Mouse (Mus musculus) ES-Bruce4 (cell line): ENCODE measurements around the gene Xlr5a. TPM values are rescaled to one million over a fixed set of nuclear protein-coding genes. Genes with fewer than 3 reads are reported as not detected.

Source experiments
- H3K27ac ChIP-seq: 2 replicates; pipeline ENCODE4 v1.5.1; 2012; ENCODE audit warnings: low read length, inconsistent platforms; ENCODE audit not compliant: insufficient read depth
- H3K27me3 ChIP-seq: 2 replicates; pipeline ENCODE4 v1.6.1; 2012; ENCODE audit warnings: mild to moderate bottlenecking, low read length, inconsistent platforms; ENCODE audit not compliant: control insufficient read depth, poor library complexity, insufficient read depth, severe bottlenecking
- H3K36me3 ChIP-seq: 2 replicates; pipeline ENCODE4 v1.6.1; 2012; ENCODE audit warnings: inconsistent platforms, mild to moderate bottlenecking, low read length, moderate library complexity; ENCODE audit not compliant: control insufficient read depth, poor library complexity, insufficient read depth, severe bottlenecking
- H3K4me1 ChIP-seq: one replicate; pipeline ENCODE4 v1.8.1; 2011; ENCODE audit warnings: low read length; ENCODE audit not compliant: control insufficient read depth, insufficient read depth
- H3K4me3 ChIP-seq: 2 replicates; pipeline ENCODE4 v1.5.1; 2011; ENCODE audit warnings: low read depth, mild to moderate bottlenecking, low read length
- H3K9ac ChIP-seq: 2 replicates; pipeline ENCODE4 v1.6.1; 2012; ENCODE audit warnings: low read depth, mild to moderate bottlenecking, inconsistent platforms; ENCODE audit not compliant: poor library complexity, severe bottlenecking
- H3K9me3 ChIP-seq: replicated peaks from 2 replicates; pipeline ENCODE4 v1.6.1; 2012; ENCODE audit warnings: mild to moderate bottlenecking, low read length, inconsistent platforms; ENCODE audit not compliant: control insufficient read depth, poor library complexity, insufficient read depth, severe bottlenecking
- CTCF ChIP-seq: IDR thresholded peaks from one replicate; pipeline ENCODE4 v1.8.1; 2011; ENCODE audit warnings: low read depth, low read length
- EP300 ChIP-seq: IDR thresholded peaks from 2 replicates; pipeline ENCODE4 v1.6.1; 2011; ENCODE audit warnings: low read depth, low read length; ENCODE audit not compliant: insufficient read depth
- POLR2A ChIP-seq: IDR thresholded peaks from one replicate; pipeline ENCODE4 v1.8.1; 2011; ENCODE audit warnings: low read length; ENCODE audit not compliant: insufficient read depth
- polyA plus RNA-seq: library from polyadenylated mRNA; stranded (reverse); fragments of >200 nt; gene quantifications from 2 replicates; pipeline ENCODE4 v1.2.4, GENCODE M21; 2011; ENCODE audit warnings: low read depth; ENCODE audit not compliant: missing spikeins, insufficient read depth, insufficient read length

The Xlr5a gene
- polyA plus RNA-seq, 1 experiment: not detected

GRCm38 (mm10) chrX:73064415-73064793, 228.4 kb downstream of the Xlr5a start, which contains the start of gene Pnma3:
Gene Pnma3 (plus strand): TSS chrX:73064787.
- Histone ChIP-seq H3K4me1 (no peaks in the 10 kb centered on the region), H3K9ac (no peak within 1 kb of the TSS), H3K27me3 (no peaks in the 10 kb centered on the region), H3K9me3 (no peaks in the 10 kb centered on the region), H3K27ac (no peak within 1 kb of the TSS), H3K36me3 (no peaks in the 10 kb centered on the region), H3K4me3 (peak within 1 kb of the TSS; percentile 36; the same call in 1 of the 2 replicates)
- TF ChIP-seq CTCF (no peak), POLR2A (no peak), EP300 (no peak)

- Histone ChIP-seq H3K27ac (no peak overlapping the region), H3K36me3 (no peaks in the 10 kb centered on the region), H3K9me3 (no peaks in the 10 kb centered on the region), H3K9ac (no peak overlapping the region), H3K27me3 (no peaks in the 10 kb centered on the region), H3K4me1 (no peaks in the 10 kb centered on the region), H3K4me3 (peak overlapping the region; percentile 36; the same call in 1 of the 2 replicates)
- TF ChIP-seq EP300: no peak
- no peak for TF ChIP-seq POLR2A
- no peak for TF ChIP-seq CTCF
These were observed 229.0 kb downstream of the Xlr5a start for GRCm38 (mm10) chrX:73063512-73064414.

DNA sequence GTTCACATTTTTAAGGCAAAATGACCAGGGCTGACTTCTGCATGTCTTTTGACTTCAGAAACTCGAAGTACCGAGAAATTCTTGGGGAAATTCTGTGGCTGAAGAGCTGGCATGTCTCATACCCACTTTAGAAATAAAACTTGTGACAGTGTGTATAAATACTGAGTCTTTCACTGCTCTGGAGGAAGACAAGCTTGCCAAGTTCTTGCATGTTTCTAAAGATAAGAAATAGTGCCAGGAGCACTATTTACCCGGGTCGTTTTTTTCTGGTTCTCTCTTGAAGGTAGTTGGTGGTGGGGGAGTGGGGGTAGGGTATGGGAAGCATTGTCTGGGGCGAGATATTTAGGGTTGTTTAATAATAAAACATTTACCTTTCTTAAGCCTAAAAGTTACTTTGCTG, 230.5 kb downstream of the Xlr5a start:
- Histone ChIP-seq H3K27me3 (no peaks in the 10 kb centered on the region), H3K36me3 (no peaks in the 10 kb centered on the region), H3K27ac (no peak overlapping the region), H3K9me3 (no peaks in the 10 kb centered on the region), H3K4me1 (no peaks in the 10 kb centered on the region), H3K9ac (no peak overlapping the region), H3K4me3 (no peak overlapping the region)
- no peak for TF ChIP-seq EP300
- no peak for TF ChIP-seq CTCF
- TF ChIP-seq POLR2A: no peak

DNA sequence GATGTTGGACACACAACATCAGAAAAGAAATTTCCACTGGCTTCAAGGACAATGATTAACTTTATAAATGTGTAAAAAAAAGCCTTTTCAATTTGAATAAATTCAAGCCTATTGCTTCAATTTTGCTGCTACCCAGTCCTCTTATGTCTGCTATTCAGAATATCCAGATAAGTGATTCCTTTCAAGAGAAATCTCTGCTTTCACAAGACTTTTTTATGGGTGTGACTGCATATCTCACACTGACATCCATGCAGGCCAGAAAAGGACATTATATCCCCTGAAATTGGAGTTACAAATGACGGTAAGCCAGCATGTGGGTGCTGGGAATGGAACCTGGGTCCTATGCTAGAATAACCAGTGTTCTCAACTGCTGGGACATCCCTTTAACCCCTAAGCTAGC, 231.2 kb downstream of the Xlr5a start:
- Histone ChIP-seq H3K9me3 (no peaks in the 10 kb centered on the region), H3K27ac (no peak overlapping the region), H3K9ac (no peak overlapping the region), H3K4me3 (no peak overlapping the region), H3K27me3 (no peaks in the 10 kb centered on the region), H3K4me1 (no peaks in the 10 kb centered on the region), H3K36me3 (no peaks in the 10 kb centered on the region)
- TF ChIP-seq POLR2A (no peak), EP300 (no peak), CTCF (no peak)

Other genes starting within 250 kb of the Xlr5a start
- gene Pnma3, start 228.2 kb downstream of the Xlr5a start, polyA plus RNA-seq: 0.29 TPM in 1 of 2 replicates, not detected in the other
- not detected in 2 replicates for gene Xlr4a, start 210.5 kb downstream of the Xlr5a start, polyA plus RNA-seq
- gene Xlr3a, start 195.9 kb downstream of the Xlr5a start, polyA plus RNA-seq: 1.6 TPM in 1 of 2 replicates, not detected in the other
- not detected in 2 replicates for gene Gm14685, start 175.9 kb downstream of the Xlr5a start, polyA plus RNA-seq
- not detected in 2 replicates for gene Xlr5b, start 144.2 kb downstream of the Xlr5a start, polyA plus RNA-seq
- 1.5 and 2.0 TPM in 2 replicates for gene DXBay18, start 143.5 kb downstream of the Xlr5a start, polyA plus RNA-seq
- not detected in 2 replicates for gene Spin2d, start 116.0 kb downstream of the Xlr5a start, polyA plus RNA-seq
- gene Xlr3b, start 100.8 kb downstream of the Xlr5a start, polyA plus RNA-seq: 0.21 TPM in 1 of 2 replicates, not detected in the other
- gene Xlr4b, start 78.6 kb downstream of the Xlr5a start, polyA plus RNA-seq: 0.79 TPM in 1 of 2 replicates, not detected in the other
- 2.5 and 3.8 TPM in 2 replicates for gene F8a, start 64.7 kb downstream of the Xlr5a start, polyA plus RNA-seq
- 0.75 TPM in 1 of 2 replicates, not detected in the other for gene Xlr4c, start 49.8 kb downstream of the Xlr5a start, polyA plus RNA-seq
- 0.69 TPM in 1 of 2 replicates, not detected in the other for gene Xlr3c, start 27.6 kb downstream of the Xlr5a start, polyA plus RNA-seq
- not detected in 2 replicates for gene Xlr5c, start within 50 bp of the Xlr5a start, polyA plus RNA-seq
- not detected in 2 replicates for gene Gm45015, start 43.9 kb upstream of the Xlr5a start, polyA plus RNA-seq
- 19.1 and 20.2 TPM in 2 replicates for gene Zfp275, start 49.6 kb upstream of the Xlr5a start, polyA plus RNA-seq
- 0.73 TPM in 1 of 2 replicates, not detected in the other for gene Gm18336, start 105.8 kb upstream of the Xlr5a start, polyA plus RNA-seq
- gene Zfp92, start 118.1 kb upstream of the Xlr5a start, polyA plus RNA-seq: 0.12 TPM in 1 of 2 replicates, not detected in the other
- gene Trex2, start 142.4 kb upstream of the Xlr5a start, polyA plus RNA-seq: not detected in 2 replicates
- 26.2 and 26.3 TPM in 2 replicates for gene Haus7, start 166.1 kb upstream of the Xlr5a start, polyA plus RNA-seq
- 67.3 and 77.7 TPM in 2 replicates for gene Bgn, start 190.6 kb upstream of the Xlr5a start, polyA plus RNA-seq
- gene Atp2b3, start 210.1 kb upstream of the Xlr5a start, polyA plus RNA-seq: 0.31 TPM in 1 of 2 replicates, not detected in the other